Mouse (Mus musculus) lung, embryonic 15.5 days (tissue): ENCODE results near the gene Bak1. TPM values are rescaled to one million over a fixed set of nuclear protein-coding genes. Genes with fewer than 3 reads are reported as not detected.
A peak's percentile ranks its signal among the peaks of the same experiment; 100 is the strongest.

ENCODE experiments used
- ATAC-seq: fragments of 200-750 bp; cut with Nextera tagmentation; 2 replicates; pipeline ENCODE4 v1.8.0; 2017; ENCODE audit warnings: moderate number of reproducible peaks, borderline replicate concordance; ENCODE audit not compliant: low FRiP score, low TSS enrichment; ENCODE audit errors: extremely low read depth
- H3K27ac ChIP-seq: fragments of 300-500 bp; sonication (generic); 2 replicates; pipeline ENCODE4 v1.5.1; 2015; ENCODE audit warnings: moderate library complexity, mild to moderate bottlenecking, inconsistent platforms
- H3K27me3 ChIP-seq: fragments of 300-500 bp; sonication (generic); 2 replicates; pipeline ENCODE4 v1.6.1; 2015; ENCODE audit warnings: inconsistent platforms
- H3K36me3 ChIP-seq: fragments of 300-500 bp; sonication (generic); 2 replicates; pipeline ENCODE4 v1.6.1; 2015; ENCODE audit warnings: inconsistent platforms
- H3K4me1 ChIP-seq: fragments of 300-500 bp; sonication (generic); 2 replicates; pipeline ENCODE4 v1.6.1; 2015; ENCODE audit warnings: inconsistent platforms
- H3K4me2 ChIP-seq: fragments of 300-500 bp; sonication (generic); 2 replicates; pipeline ENCODE4 v1.6.1; 2015; ENCODE audit warnings: inconsistent platforms, mild to moderate bottlenecking, moderate library complexity
- H3K4me3 ChIP-seq: fragments of 300-500 bp; sonication (generic); 2 replicates; pipeline ENCODE4 v1.5.1; 2015; ENCODE audit warnings: mild to moderate bottlenecking, inconsistent platforms
- H3K9ac ChIP-seq: fragments of 300-500 bp; sonication (generic); 2 replicates; pipeline ENCODE4 v1.6.1; 2015; ENCODE audit warnings: inconsistent platforms
- H3K9me3 ChIP-seq: fragments of 300-500 bp; sonication (generic); 2 replicates; pipeline ENCODE4 v1.6.1; 2016; ENCODE audit warnings: inconsistent platforms
- WGBS: fragments of 180-500 bp; shearing (Covaris S2); methylation state at CpG from one replicate; pipeline ENCODE4 v1.1.7; 2015; 5-methylcytosine and 5-hydroxymethylcytosine counted together
- polyA plus RNA-seq: library from polyadenylated mRNA; unstranded; fragments of >200 nt; fragmentation: Nextera tagmentation; extraction: Ambion mirVana; gene quantifications from 2 replicates; pipeline ENCODE4 v1.2.1, GENCODE M21; 2015

Bak1 gene
- polyA plus RNA-seq, 1 experiment from 2014 or later = 5.2 TPM

DNA sequence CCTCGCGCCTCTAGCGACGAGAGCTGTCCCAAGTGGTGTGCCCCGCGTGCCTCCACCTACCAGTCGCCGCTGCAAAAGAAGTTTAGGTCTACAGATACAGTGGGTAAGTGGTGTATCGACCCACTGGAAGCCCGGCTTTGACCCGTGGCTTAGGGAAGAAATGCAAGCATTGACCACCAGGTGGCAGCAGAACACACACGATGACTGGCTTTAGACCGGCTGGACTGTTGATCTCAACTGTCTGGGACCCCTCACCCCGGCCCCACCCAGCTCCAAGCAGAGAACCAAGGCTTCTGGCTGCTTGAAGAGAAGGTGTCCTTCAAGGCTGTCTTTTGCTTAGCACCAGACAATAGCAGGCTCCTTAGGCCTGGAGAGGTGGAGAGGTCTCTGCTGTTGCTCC, 4.1 kb upstream of the Bak1 start:
- H3K4me2 ChIP-seq = peak overlapping the region; percentile 36; the same call in 1 of the 2 replicates
- no peaks in the 10 kb centered on the region for H3K9me3 ChIP-seq
- H3K4me3 ChIP-seq = no peak overlapping the region
- H3K27me3 ChIP-seq = no peaks in the 10 kb centered on the region
- under 1% methylated on average over 14 of the region's 14 CpGs for WGBS
- 0 out of 2 replicates have a peak, but pooled peaks have one; percentile 25 for ATAC-seq
- no peaks in the 10 kb centered on the region for H3K36me3 ChIP-seq
- no peak overlapping the region for H3K27ac ChIP-seq
- H3K4me1 ChIP-seq = peaks cover 16% of the 10 kb centered on the region
- H3K9ac ChIP-seq = no peak overlapping the region

DNA sequence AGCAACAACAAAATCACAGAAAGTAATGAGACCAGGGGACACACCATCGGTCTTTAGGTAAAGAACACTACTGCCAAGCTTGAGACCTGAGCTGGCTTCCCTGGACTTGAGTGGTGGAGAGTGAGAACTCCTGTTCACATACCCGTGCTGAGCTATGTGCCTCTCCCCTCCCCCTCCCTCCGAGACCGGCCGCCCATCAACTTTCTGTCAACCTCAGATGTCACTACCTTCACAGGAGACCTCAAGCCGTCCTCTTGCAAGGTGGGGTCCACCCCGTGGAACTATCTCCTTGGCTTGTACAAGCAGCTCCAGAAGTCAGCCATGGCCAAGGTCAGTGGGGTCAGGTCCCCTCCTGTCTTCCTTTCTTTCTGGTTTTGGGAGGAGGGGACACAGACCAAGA, 3.5 kb upstream of the Bak1 start:
- Histone ChIP-seq H3K36me3 (no peaks in the 10 kb centered on the region), H3K9ac (no peak overlapping the region), H3K4me2 (no peak overlapping the region), H3K27ac (no peak overlapping the region), H3K27me3 (no peaks in the 10 kb centered on the region), H3K4me1 (peaks cover 20% of the 10 kb centered on the region), H3K4me3 (no peak overlapping the region), H3K9me3 (no peaks in the 10 kb centered on the region)
- ATAC-seq = no peak
- WGBS = 53% methylated on average over 7 of the region's 7 CpGs

DNA sequence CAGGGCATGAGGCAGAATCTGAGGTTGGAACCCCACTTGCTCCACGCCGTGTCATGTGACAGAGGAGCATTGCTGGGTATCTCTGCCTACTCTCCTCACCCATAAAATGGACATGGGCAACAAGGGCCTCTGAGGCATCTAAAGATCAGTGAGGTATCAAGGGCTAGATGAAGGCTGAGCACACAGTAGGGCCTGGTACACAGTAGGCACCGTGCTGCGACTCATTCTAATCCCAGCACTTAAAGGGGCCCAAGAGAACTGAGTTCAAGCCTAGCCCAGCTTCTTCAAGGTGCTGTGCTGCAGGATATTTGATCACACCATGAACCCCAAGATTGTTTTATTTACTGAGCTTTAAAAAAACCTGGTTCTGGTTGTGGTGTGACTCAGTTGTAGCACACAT, 2.1 kb upstream of the Bak1 start:
- Histone ChIP-seq H3K36me3 (no peaks in the 10 kb centered on the region; the same call in 1 of the 2 replicates), H3K27ac (no peak overlapping the region), H3K9me3 (no peaks in the 10 kb centered on the region), H3K4me3 (no peak overlapping the region), H3K4me1 (peaks cover 20% of the 10 kb centered on the region), H3K9ac (no peak overlapping the region), H3K27me3 (no peaks in the 10 kb centered on the region), H3K4me2 (no peak overlapping the region)
- 86% methylated on average over 4 of the region's 4 CpGs for WGBS
- no peak for ATAC-seq

DNA sequence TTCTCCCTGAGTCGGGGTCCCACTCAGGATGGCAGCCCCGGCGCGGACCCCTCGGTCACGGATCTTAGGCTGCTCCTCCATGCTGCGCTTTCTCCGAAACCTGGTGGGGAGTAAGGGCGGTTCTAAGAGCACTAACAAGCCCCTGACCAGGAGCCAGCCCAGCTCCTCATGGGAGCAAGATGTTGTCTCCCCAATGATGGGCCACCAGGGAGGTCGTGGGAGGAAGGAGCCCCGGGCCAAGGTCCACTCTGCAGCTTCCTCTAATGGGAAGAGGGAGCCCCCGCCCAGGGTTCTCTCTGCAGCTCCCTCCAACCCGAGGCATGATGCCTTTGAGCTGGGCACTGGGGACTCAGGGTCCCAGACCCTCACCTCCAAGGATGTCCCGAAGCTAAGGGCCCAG, 622 bp upstream of the Bak1 start:
- no peaks in the 10 kb centered on the region for H3K9me3 ChIP-seq
- WGBS = 83% methylated on average over 14 of the region's 14 CpGs
- no peaks in the 10 kb centered on the region for H3K27me3 ChIP-seq
- H3K9ac ChIP-seq = no peak overlapping the region
- H3K27ac ChIP-seq = no peak overlapping the region
- H3K4me2 ChIP-seq = no peak overlapping the region
- H3K4me1 ChIP-seq = peaks cover 20% of the 10 kb centered on the region
- no peak for ATAC-seq
- H3K36me3 ChIP-seq = peaks cover 8% of the 10 kb centered on the region; the same call in 1 of the 2 replicates
- no peak overlapping the region for H3K4me3 ChIP-seq

DNA sequence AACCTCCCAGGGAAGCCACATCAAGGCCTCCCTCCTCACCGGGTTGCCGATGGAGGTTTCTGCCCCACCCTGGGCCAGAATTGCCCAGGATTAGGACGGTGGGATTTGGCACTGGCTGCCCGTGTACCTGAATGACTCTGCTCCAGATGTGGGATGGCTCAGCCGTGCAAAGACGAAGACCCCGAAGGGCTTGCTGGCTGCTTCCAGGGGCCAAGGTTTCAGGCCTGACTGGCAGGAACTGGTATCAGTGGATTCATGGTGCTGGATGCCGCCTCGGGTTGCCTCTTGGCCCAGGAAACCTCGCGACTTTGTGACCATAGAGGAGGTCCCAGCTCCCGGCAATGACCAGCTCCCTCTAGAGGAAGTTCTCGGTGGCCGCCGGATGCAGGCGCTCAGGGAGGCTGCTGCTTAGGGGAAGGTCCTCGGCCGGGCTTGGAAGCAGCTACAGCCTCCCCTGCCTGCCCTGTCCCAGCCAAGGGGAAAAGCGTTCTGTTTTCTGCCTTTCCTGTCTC, 469 bp downstream of the Bak1 start:
- Histone ChIP-seq H3K27me3 (no peaks in the 10 kb centered on the region), H3K4me2 (peak overlapping the region; percentile 83), H3K36me3 (peaks cover 15% of the 10 kb centered on the region; the same call in 1 of the 2 replicates), H3K9me3 (no peaks in the 10 kb centered on the region), H3K4me3 (peak overlapping the region; percentile 63), H3K27ac (peak overlapping the region; percentile 71), H3K4me1 (peaks cover 20% of the 10 kb centered on the region), H3K9ac (peak overlapping the region; percentile 97)
- peak; percentile 80 for ATAC-seq
- 1% methylated on average over 19 of the region's 19 CpGs for WGBS

DNA sequence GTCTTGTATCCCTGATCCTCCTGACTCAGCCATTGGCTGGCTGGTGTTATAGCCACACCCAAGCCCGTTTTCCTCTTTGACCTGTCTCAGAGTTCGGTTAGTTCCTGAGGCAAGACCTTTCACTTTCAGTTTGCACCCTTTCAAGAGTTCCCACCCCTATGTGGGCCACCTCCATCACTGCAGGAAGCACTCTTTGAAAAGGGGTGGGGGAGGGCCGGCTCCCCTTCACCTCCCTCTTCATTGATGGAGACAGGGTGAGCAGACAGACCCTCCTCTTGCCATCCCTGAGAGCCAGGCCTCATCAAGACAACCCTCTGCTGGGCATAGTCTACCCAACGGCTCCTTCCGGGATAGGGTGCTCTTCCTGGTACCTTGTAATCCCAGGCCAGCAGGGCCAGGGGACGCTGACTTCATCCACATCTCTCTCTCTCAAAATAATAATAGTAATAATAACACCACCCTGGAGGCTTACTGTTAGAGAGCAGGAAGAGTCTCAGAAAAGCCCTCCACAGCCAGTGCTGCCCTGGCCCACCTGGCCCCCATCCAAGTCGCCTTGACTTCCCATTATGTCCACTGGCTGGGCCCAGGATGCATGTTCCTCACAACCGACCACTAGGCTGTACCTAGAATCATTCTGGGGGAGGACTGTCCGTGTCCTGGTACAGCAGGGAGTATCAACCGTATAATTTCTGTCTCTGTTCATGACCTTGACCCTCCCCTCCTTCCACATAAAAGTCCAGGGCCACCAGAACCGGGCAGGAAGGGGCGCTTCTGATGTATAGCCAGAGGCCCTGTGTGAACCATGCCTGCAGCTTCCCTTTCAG, 1.1 kb downstream of the Bak1 start:
- ATAC-seq = no peak; the same call in 1 of the 2 replicates
- Histone ChIP-seq H3K4me2 (peak overlapping the region; percentile 83), H3K9me3 (no peaks in the 10 kb centered on the region), H3K36me3 (peaks cover 18% of the 10 kb centered on the region; the same call in 1 of the 2 replicates), H3K9ac (peak overlapping the region; percentile 97), H3K27me3 (no peaks in the 10 kb centered on the region), H3K4me3 (peak overlapping the region; percentile 63), H3K27ac (peak overlapping the region; percentile 71), H3K4me1 (peaks cover 15% of the 10 kb centered on the region)
- 19% methylated on average over 12 of the region's 12 CpGs for WGBS

DNA sequence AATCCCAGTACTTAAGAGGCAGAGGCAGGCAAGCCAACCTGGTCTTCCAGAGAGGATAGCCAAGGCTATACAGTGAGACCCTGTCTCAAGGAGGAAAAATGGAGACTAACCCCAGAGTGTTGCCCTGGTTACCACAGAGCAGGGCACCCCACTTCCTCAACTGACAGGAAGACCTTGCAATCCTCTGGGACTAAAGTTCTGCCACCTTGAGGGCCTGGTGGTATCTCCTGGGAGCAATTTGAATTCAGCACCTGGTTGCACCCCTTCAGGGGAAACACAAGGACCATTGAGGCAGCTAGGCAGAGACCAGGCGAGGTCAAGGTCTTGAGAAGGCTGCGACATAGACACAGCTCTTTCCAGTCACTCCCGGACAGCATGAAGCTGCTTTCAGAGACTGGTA, 2.9 kb downstream of the Bak1 start:
- no peak overlapping the region for H3K4me3 ChIP-seq
- peaks cover 14% of the 10 kb centered on the region for H3K4me1 ChIP-seq
- peaks cover 34% of the 10 kb centered on the region for H3K36me3 ChIP-seq
- WGBS = 92% methylated on average over 3 of the region's 3 CpGs
- no peak overlapping the region for H3K27ac ChIP-seq
- H3K9ac ChIP-seq = no peak overlapping the region
- ATAC-seq = no peak
- no peaks in the 10 kb centered on the region for H3K9me3 ChIP-seq
- no peak overlapping the region for H3K4me2 ChIP-seq
- H3K27me3 ChIP-seq = no peaks in the 10 kb centered on the region

DNA sequence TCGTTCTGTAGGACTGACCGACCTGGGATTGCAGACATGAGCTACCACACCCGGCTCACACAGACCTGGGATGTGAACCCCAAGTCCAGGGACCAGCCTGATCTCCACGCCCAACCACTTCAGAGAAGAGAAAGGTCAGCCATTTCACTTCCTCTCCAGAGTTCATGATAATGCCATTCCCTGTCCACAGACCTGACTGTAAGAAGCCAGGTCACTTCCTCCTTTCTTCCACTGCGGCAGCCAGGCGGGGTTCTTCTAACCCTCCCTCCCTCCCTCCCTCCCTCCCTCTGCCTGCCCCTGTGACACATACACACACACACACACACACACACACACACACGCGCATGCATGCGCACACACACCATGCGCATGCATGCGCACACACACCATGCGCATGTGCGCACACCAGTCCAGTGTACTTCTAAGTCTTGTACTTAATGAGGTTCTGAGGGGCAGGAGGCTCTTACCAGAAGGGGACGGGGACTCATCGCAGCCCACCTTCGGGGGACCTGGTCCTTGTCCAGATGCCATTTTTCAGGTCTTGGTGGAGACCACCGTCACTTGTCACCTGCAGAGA, 3.4 kb downstream of the Bak1 start:
- Histone ChIP-seq H3K27me3 (no peaks in the 10 kb centered on the region), H3K4me2 (no peak overlapping the region), H3K36me3 (peaks cover 38% of the 10 kb centered on the region), H3K9me3 (no peaks in the 10 kb centered on the region), H3K4me3 (no peak overlapping the region), H3K4me1 (peaks cover 14% of the 10 kb centered on the region), H3K27ac (no peak overlapping the region), H3K9ac (no peak overlapping the region)
- 91% methylated on average over 17 of the region's 17 CpGs for WGBS
- ATAC-seq = no peak

DNA sequence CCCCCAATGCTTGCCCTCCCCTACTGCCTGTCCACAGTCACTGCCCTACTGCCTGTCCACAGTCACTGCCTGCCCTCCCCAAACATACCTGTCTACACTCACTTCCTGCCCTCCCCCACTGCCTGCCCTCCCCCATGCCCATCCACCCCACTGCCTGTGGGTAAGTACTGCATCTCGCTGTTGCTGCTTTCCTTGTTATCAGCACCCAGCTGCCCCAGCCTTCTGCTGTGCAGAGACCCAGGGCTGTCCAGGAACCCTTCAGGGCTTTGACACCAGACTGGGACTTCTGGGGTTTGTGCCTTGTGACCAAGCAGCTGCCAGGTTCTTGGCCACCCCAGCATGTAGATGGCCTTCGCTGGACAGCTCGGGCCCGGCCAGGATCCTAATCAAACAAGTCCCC, 5.5 kb downstream of the Bak1 start:
- Histone ChIP-seq H3K4me1 (peaks cover 13% of the 10 kb centered on the region), H3K27ac (no peak overlapping the region), H3K4me3 (no peak overlapping the region), H3K36me3 (peaks cover 47% of the 10 kb centered on the region), H3K27me3 (no peaks in the 10 kb centered on the region), H3K9ac (no peak overlapping the region), H3K9me3 (no peaks in the 10 kb centered on the region), H3K4me2 (no peak overlapping the region)
- ATAC-seq = no peak
- WGBS = 80% methylated on average over 4 of the region's 4 CpGs

DNA sequence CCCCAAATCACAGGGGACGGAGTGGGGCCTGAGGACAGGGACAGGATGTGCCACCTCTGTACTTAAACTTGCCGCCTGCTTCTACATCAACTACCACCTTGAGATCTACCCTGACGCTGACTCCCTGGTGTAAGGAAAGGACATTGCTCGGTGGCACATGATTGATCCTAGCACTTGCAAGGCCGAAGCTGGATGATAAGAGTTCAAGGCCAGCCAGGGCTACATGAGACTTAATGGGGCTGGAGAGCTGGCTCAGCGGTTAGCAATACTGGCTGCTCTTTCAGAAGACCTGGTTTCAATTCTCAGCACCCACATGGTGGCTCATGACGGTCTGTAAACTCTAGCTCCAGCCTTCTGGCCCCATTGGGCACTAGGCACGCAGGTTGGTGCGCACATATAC, 7.1 kb downstream of the Bak1 start:
- H3K27ac ChIP-seq = no peak overlapping the region
- no peaks in the 10 kb centered on the region for H3K27me3 ChIP-seq
- H3K36me3 ChIP-seq = peaks cover 47% of the 10 kb centered on the region
- no peak overlapping the region for H3K9ac ChIP-seq
- H3K4me3 ChIP-seq = no peak overlapping the region
- ATAC-seq = no peak
- H3K9me3 ChIP-seq = no peaks in the 10 kb centered on the region
- H3K4me1 ChIP-seq = peaks cover 14% of the 10 kb centered on the region
- WGBS = 87% methylated on average over 9 of the region's 9 CpGs
- no peak overlapping the region for H3K4me2 ChIP-seq

DNA sequence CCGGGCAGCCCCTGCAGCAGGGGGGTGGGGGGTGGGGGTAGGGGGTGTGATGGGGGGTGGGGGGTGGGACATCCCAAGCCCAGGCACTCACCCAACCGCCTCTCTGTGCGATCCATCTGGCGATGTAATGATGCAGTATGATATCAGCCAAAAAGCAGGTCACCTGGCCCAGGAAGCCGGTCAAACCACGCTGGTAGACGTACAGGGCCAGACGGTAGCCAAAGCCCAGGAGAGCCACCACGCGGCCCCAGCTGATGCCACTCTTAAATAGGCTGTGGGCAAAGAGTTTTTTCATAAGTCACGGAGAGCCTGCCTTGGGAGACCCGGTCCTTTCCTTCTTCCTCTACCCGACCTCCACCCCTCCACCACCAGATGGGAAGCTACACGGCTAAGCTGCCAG, 7.7 kb downstream of the Bak1 start:
- Histone ChIP-seq H3K4me1 (peaks cover 14% of the 10 kb centered on the region), H3K27ac (no peak overlapping the region), H3K9ac (no peak overlapping the region), H3K4me3 (no peak overlapping the region), H3K27me3 (no peaks in the 10 kb centered on the region), H3K9me3 (no peaks in the 10 kb centered on the region), H3K4me2 (no peak overlapping the region), H3K36me3 (peaks cover 47% of the 10 kb centered on the region)
- no peak for ATAC-seq
- WGBS = 84% methylated on average over 14 of the region's 14 CpGs
